In genomic region chr14:20103207-20103606, GRCm38 (mm10) we compare ENCODE assay signal across 17 mouse cellular contexts. TPM values are rescaled to one million over a fixed set of nuclear protein-coding genes. Genes with fewer than 3 reads are reported as not detected.
DNase-seq lines count a peak whose midpoint lies in the region; ATAC-seq and TF ChIP-seq lines count a peak whose summit lies in the region.
"Had no signal": no experiment of that assay in that cellular context is flagged by ENCODE, and none has a peak within 500 bp of the region (broad histone marks: within the 10 kb centered on the region; RNA-seq: fewer than 3 reads in every experiment).

No protein-coding gene starts in this region.

- DNase-seq in heart, postnatal 0 days (ENCODE audit: low spot score) = peak; percentile 29
- no peak for DNase-seq in heart, adult 2 months
- peak; percentile 67 for DNase-seq in NIH3T3 (ENCODE audit: low read depth)
- DNase-seq in kidney, postnatal 0 days (ENCODE audit: low spot score) = peak; percentile 48
- peak; percentile 46 for DNase-seq in lung, postnatal 14 days
- no peak for DNase-seq in left cerebral cortex, adult 2 months (ENCODE audit: extremely low spot score in 1 of 2, low spot score in 2 of 2)
- DNase-seq: cerebellum, postnatal 25 days; gastrocnemius, postnatal 25 days; retina, postnatal 1 day; thymus, adult 2 months had no signal

- intact Hi-C loops in heart, adult 2 months (cut with DNase I) = no loop called here
- intact Hi-C loops in left cerebral cortex, adult 2 months (cut with DNase I) = no loop called here

- H3K9ac ChIP-seq in heart, postnatal 0 days (replicated peaks; ENCODE audit: low read depth, low read length) = no peak overlapping the region
- no peak overlapping the region for H3K9ac ChIP-seq in heart, adult 2 months (ENCODE audit: low read depth, low read length)
- H3K9ac ChIP-seq in kidney, postnatal 0 days (ENCODE audit: low read depth, low read length) = no peak overlapping the region
- H3K9ac ChIP-seq: heart, embryonic 12.5 days; limb, embryonic 12.5 days had no signal

- no peak for TF ChIP-seq CTCF in heart, postnatal 0 days (IDR thresholded peaks at IDR 0.05; ENCODE audit: low read depth)
- TF ChIP-seq CTCF in heart, adult 2 months (IDR thresholded peaks at IDR 0.05) = no peak
- TF ChIP-seq CTCF in kidney, postnatal 0 days (IDR thresholded peaks at IDR 0.05; ENCODE audit: low read depth) = no peak
- no peak for TF ChIP-seq CTCF in left cerebral cortex, adult 2 months (IDR thresholded peaks at IDR 0.05)

- no peaks in the 10 kb centered on the region for H3K79me2 ChIP-seq in heart, adult 2 months (replicated peaks; ENCODE audit: control insufficient read depth, insufficient read depth, low read length)

- H3K36me3 ChIP-seq in heart, postnatal 0 days (replicated peaks; ENCODE audit: control insufficient read depth, insufficient read depth, low read length) = no peaks in the 10 kb centered on the region
- H3K36me3 ChIP-seq in heart, adult 2 months (ENCODE audit: control insufficient read depth, insufficient read depth, low read length) = no peaks in the 10 kb centered on the region
- no peaks in the 10 kb centered on the region for H3K36me3 ChIP-seq in kidney, postnatal 0 days (ENCODE audit: insufficient read depth, low read length)
- H3K36me3 ChIP-seq: heart, embryonic 12.5 days; hindbrain, embryonic 10.5 days; limb, embryonic 12.5 days; midbrain, embryonic 10.5 days had no signal

- no peaks in the 10 kb centered on the region for H3K9me3 ChIP-seq in heart, postnatal 0 days (replicated peaks; ENCODE audit: control insufficient read depth, low read length)
- no peaks in the 10 kb centered on the region for H3K9me3 ChIP-seq in kidney, postnatal 0 days (replicated peaks; ENCODE audit: low read length)
- H3K9me3 ChIP-seq: heart, embryonic 12.5 days; hindbrain, embryonic 10.5 days; limb, embryonic 12.5 days; midbrain, embryonic 10.5 days had no signal

- H3K27me3 ChIP-seq in heart, postnatal 0 days (ENCODE audit: control insufficient read depth, insufficient read depth, low read length) = no peaks in the 10 kb centered on the region
- H3K27me3 ChIP-seq in heart, adult 2 months (ENCODE audit: control insufficient read depth, insufficient read depth, low read length) = no peaks in the 10 kb centered on the region
- H3K27me3 ChIP-seq in kidney, postnatal 0 days (ENCODE audit: insufficient read depth, low read length) = no peaks in the 10 kb centered on the region
- H3K27me3 ChIP-seq: heart, embryonic 12.5 days; limb, embryonic 12.5 days had no signal

- H3K4me2 ChIP-seq in heart, postnatal 0 days (ENCODE audit: low read depth, low read length) = no peak overlapping the region
- H3K4me2 ChIP-seq in kidney, postnatal 0 days (ENCODE audit: low read length) = no peak overlapping the region
- H3K4me2 ChIP-seq: heart, embryonic 12.5 days; limb, embryonic 12.5 days had no signal

- H3K4me1 ChIP-seq in heart, postnatal 0 days (ENCODE audit: control insufficient read depth, insufficient read depth) = no peaks in the 10 kb centered on the region
- no peaks in the 10 kb centered on the region; the same call in 1 of the 2 replicates for H3K4me1 ChIP-seq in heart, adult 2 months (ENCODE audit: control insufficient read depth, insufficient read depth, low read length)
- no peaks in the 10 kb centered on the region for H3K4me1 ChIP-seq in kidney, postnatal 0 days (replicated peaks; ENCODE audit: insufficient read depth, low read length)
- H3K4me1 ChIP-seq: limb, embryonic 12.5 days; midbrain, embryonic 10.5 days had no signal

- no peak for TF ChIP-seq POLR2A in heart, adult 2 months (IDR thresholded peaks at IDR 0.05; ENCODE audit: insufficient read depth, low read depth, low read length)

- no peak overlapping the region for H3K4me3 ChIP-seq in heart, postnatal 0 days (ENCODE audit: low read depth, low read length)
- no peak overlapping the region for H3K4me3 ChIP-seq in heart, adult 2 months
- H3K4me3 ChIP-seq in kidney, postnatal 0 days (replicated peaks; ENCODE audit: low read depth, low read length) = no peak overlapping the region
- no peak overlapping the region for H3K4me3 ChIP-seq in left cerebral cortex, adult 2 months
- H3K4me3 ChIP-seq: heart, embryonic 12.5 days; hindbrain, embryonic 10.5 days; layer of hippocampus, adult 2 months; limb, embryonic 12.5 days; midbrain, embryonic 10.5 days had no signal

- H3K27ac ChIP-seq in heart, postnatal 0 days (ENCODE audit: low read depth) = no peak overlapping the region
- no peak overlapping the region for H3K27ac ChIP-seq in heart, adult 2 months
- 0 out of 2 replicates have a peak overlapping the region, but pooled peaks have one; percentile 31 for H3K27ac ChIP-seq in kidney, postnatal 0 days
- no peak overlapping the region for H3K27ac ChIP-seq in left cerebral cortex, adult 2 months
- H3K27ac ChIP-seq: hindbrain, embryonic 10.5 days; layer of hippocampus, adult 2 months; limb, embryonic 12.5 days; midbrain, embryonic 10.5 days had no signal

- TF ChIP-seq EP300 in heart, postnatal 0 days (IDR thresholded peaks at IDR 0.05; ENCODE audit: low read depth) = no peak
- no peak for TF ChIP-seq EP300 in heart, adult 2 months (IDR thresholded peaks at IDR 0.05; ENCODE audit: insufficient read depth, low read depth, low read length)

- ATAC-seq in heart, postnatal 0 days (ENCODE audit: insufficient read depth, low read depth) = no peak
- no peak for ATAC-seq in kidney, postnatal 0 days (replicated peaks; ENCODE audit: low FRiP score, low read depth)
- ATAC-seq in erythroblast, adult 5-6 weeks (replicated peaks; ENCODE audit: low FRiP score, poor library complexity, severe bottlenecking) = no peak
- ATAC-seq: CD4-positive, CD25-positive, alpha-beta regulatory T cell, adult 4 months had no signal

- WGBS in heart, postnatal 0 days = 28% methylated on average over 4 of the region's 4 CpGs
- WGBS in heart, adult 2 months = 16% methylated on average over 4 of the region's 4 CpGs
- WGBS in kidney, postnatal 0 days = 44% methylated on average over 4 of the region's 4 CpGs

RNA-seq across cellular contexts. Expression of gene Saysd1, which starts 35.1 kb away (rescaled TPM):
- total RNA-seq in heart, postnatal 0 days (2014; rRNA removed; ENCODE audit: low replicate concordance) = 1.9 and 12.6 TPM in 2 replicates
- 10.4 and 10.8 TPM in 2 replicates for polyA plus RNA-seq in heart, postnatal 0 days (2015; fragmentation: Nextera tagmentation; extraction: Ambion mirVana)
- 1 to 10 TPM; 2.6 to 2.8 TPM for total RNA-seq in heart, adult 2 months (2021)
- polyA plus RNA-seq in heart, adult 2 months (2012; rRNA removed) = 4.7 and 5.0 TPM in 2 replicates
- 18.1 and 19.3 TPM in 2 replicates for polyA plus RNA-seq in kidney, postnatal 0 days (2015; fragmentation: Nextera tagmentation; extraction: Ambion mirVana)
- total RNA-seq in erythroblast, adult 5-6 weeks (2015; ENCODE audit: low replicate concordance) = 1.9 TPM in 1 of 2 replicates, not detected in the other
- total RNA-seq in erythroblast, adult 5-6 weeks (2017; ENCODE audit: low replicate concordance) = not detected in 2 replicates
- total RNA-seq in left cerebral cortex, adult 2 months (2021) = 1 to 10 TPM; 4.3 to 4.7 TPM

Comparison
In these comparisons a context has a peak if more than half of its experiments do, and no peak if none do; other contexts are left out.
1. DNase-seq: peak in heart, postnatal 0 days (single experiment), NIH3T3 (single experiment), kidney, postnatal 0 days (single experiment) and lung, postnatal 14 days (single experiment); none in heart, adult 2 months (0 of 2) and left cerebral cortex, adult 2 months (0 of 2).